Mouse (Mus musculus) layer of hippocampus, postnatal 36 days (tissue): Measurements from ENCODE around the gene Lsm14b. TPM values are rescaled to one million over a fixed set of nuclear protein-coding genes. Genes with fewer than 3 reads are reported as not detected.

Experiments used
- DNase-seq, 2 experiments: peaks; one replicate each; pipeline ENCODE4 v3.0.0; 2022
- total RNA-seq, 2 experiments: library from RNA; stranded (reverse); gene quantifications; 2 replicates each; pipeline ENCODE4 v1.2.3; 2021

Gene Lsm14b
- total RNA-seq, 2 experiments from 2014 or later, result 97.5 to 105 TPM

GRCm38 (mm10) chr2:180063338-180064131 is 38.7 kb downstream of the Lsm14b start:
- DNase-seq, result no peak

DNA sequence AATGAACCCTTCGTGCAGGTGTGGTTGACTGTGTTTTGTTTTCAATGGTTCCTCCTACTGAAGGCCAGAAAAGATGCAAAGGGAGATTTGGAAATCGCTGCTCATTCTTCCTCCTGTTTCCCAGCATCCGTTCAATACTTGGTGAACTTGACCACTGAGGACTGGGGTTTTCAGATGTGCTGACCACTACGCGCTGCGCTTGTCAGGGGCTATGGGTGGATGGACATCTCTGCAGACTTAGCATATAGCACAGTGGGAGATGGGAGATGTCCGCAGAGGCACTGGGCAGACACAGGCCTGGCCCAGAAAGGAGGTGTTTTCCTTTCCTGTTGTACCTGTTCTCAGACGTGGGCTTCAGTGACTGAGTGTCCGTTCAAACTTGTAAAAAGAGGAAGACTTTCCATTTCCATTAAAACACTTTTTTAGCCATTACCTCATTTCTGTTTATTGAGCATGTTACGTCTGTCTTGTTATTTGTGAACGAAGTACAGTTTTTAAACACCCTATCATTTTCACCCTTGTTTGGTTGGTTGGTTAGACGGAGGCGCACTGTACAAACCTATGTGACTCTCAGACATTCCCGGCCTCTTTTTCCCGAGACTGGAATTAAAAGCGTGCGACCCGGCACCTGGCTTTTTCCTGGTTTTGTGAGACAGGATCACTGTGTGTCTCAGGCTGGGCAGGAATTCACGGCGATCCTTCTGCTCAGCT is 45.1 kb downstream of the Lsm14b start:
- no peak for DNase-seq

DNA sequence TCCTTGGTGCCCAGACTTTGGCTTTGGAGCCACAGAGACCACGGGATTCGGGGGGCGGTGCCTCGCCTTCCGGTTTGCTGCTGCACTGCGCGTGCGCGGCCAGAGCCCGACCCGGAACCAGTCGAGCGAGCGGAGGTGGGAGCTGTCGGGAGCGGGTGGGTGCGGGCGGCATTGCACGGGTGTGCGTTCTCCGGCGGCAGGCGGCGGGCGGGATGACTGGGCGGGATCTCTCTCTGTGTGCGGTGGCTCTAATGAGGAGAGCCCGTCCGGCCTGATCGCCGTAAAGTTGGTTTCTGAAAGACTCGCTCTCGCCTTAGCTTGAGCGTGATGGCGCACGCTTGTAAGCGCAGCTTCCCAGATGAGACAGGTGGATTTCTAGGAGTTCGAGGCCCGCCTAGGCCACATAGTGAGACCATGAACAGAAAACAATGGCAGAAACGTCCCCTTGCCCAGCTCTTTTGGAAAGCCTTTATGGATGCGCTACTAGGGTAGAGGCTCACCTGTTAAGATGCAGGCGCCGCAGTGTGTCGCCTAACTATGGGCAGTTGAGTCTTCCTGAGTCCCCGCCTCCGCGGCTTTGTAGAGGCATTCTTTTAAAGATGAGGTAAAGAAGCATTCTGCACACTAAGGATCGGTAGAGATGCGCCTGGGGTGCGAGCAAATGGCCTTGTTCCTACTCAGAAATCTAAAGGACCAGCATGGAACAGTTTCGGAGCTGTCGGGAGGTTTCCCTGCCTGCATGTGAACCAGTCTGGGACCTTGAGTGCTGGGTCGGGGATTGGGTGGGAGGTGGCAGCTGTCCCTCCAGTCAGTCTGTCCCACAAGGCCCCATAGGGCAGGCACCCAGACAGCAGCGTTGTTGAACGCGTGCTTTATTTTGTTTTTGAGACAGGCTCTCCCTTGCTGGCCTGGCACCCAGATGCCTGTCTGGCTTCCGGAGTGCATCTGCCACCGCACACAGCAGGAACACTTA is 46.0 kb downstream of the Lsm14b start, which contains the start of gene Mtg2:
Gene Mtg2 (plus strand): TSS at position 108 of the 973 bp plus-strand sequence.
- peak; percentile 95 to 96 for DNase-seq

DNA sequence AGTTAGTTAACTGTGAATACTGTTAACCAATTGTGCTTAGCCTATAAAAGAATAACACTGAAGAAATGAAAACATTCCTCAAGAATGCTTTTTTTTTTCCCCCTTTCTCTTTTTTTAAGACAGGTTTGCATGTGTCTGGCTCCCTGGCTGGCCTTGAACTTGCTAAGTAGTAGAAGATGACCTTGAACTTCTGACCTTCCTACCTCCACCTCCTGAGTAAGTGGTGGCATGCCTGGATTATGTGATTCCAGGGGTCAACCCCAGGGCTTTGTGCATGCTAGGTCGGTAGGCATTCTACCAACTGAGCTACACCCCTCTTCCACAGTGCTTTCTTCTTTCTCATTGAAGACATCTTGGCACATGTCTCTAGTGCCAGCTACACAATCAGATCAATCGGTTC is 46.9 kb downstream of the Lsm14b start:
- DNase-seq, result no peak

DNA sequence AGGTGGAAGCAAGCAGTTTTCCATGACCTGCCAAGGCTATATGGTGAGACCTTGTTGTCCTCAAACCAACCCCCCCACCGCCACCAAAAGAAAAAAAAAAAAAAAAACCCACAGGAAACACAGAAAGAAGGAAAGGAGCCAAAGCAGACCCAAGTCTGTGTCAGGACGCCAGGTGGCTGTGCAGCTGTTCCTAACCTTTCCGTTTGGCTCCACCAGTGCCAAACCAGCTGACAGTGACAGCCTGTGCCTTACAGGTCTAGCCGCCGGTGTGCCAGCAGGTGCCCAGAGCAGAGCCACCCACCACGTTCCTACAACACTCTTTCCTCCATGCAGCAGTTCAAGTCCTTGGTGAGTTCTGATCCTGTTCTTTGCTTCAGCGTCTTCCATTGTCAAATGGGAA is 48.1 kb downstream of the Lsm14b start:
- no peak for DNase-seq

DNA sequence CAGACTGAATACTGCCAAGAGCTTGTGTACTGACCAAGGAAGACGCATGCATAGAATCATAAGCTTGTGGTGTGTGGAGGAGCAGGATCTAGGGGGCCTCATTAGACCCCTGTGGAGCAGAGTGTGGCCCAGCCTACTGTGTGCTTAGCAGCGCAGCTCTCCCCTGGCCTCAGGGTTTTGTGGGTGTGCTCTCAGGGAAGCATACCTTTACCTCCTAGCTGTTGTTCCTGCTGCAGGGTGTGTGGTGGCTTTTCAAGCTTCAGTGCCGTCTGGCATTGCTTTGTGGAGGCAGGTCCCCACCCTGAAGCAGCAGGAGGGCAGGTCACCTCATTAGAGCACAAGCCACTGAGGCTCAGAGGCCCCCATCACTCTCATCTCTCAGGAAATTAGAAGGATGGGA is 52.8 kb downstream of the Lsm14b start:
- DNase-seq, result no peak

DNA sequence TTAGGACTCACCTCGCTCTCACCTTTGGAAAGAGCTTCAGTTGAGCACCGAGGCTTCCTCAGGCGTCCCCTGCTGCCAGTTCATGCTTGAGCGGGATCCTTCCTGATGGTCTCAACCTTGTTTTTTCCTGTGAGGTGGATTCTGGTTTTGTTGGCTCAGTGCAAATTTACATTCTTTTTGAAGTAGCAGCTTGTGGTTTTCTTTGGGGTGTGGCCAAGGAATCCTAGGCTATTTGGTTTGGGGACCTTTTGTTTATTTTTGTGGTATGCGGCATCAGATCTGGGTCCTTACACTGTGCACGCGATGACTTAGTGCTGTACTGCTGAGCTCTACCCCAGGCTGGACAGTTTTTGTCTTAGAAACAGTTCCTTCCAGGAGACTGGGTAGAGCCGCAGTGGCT is 55.9 kb downstream of the Lsm14b start:
- DNase-seq, result no peak

GRCm38 (mm10) chr2:180083063-180083462 is 58.3 kb downstream of the Lsm14b start:
- DNase-seq, result no peak

DNA sequence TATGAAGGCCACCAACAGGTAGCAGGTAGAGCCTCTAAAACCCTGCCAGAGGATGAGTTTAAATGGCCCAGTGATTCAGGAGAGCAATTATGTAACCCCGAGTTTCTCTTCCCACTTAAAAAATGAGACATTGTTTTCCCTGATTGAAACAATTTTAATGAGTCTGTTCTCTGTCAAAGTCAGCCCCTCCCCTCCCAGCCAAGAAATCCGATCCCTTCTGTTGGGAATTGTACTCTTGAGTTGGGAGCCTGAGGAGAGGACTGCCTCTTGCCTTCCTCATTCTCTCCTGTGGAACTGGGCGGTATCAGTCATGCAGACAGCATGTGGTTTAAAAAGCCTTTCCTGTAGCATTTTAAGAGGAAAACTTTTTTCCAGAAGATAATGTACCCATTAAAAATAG is 59.8 kb downstream of the Lsm14b start:
- DNase-seq, result no peak

Other genes starting within 250 kb of the Lsm14b start
- 10 to 100 TPM; 21.3 to 22.4 TPM for gene Taf4, start 48.3 kb upstream of the Lsm14b start, total RNA-seq
- 100 to 1,000 TPM; 164 to 173 TPM for gene Psma7, start 17.4 kb downstream of the Lsm14b start, total RNA-seq
- gene Ss18l1, start 17.5 kb downstream of the Lsm14b start, total RNA-seq, result 10 to 100 TPM; 42.2 to 43.7 TPM
- 10 to 100 TPM; 18.3 to 25.3 TPM for gene Mtg2, start 45.6 kb downstream of the Lsm14b start, total RNA-seq
- 10 to 100 TPM; 42.8 to 44.2 TPM for gene Hrh3, start 79.5 kb downstream of the Lsm14b start, total RNA-seq
- gene Osbpl2, start 94.3 kb downstream of the Lsm14b start, total RNA-seq, result 10 to 100 TPM; 46.0 to 46.8 TPM
- gene Adrm1, start 146.5 kb downstream of the Lsm14b start, total RNA-seq, result 100 to 1,000 TPM in 1 of 2 experiments, 10 to 100 TPM in 1; 96.9 to 103 TPM
- gene Lama5, start 200.9 kb downstream of the Lsm14b start, total RNA-seq, result 10 to 100 TPM in 1 of 2 experiments, 1 to 10 TPM in 1; 6.5 to 11.0 TPM
- 100 to 1,000 TPM; 665 to 743 TPM for gene Rps21, start 232.4 kb downstream of the Lsm14b start, total RNA-seq
- 10 to 100 TPM; 29.9 to 32.1 TPM for gene Cables2, start 248.5 kb downstream of the Lsm14b start, total RNA-seq